Mouse (Mus musculus): ENCODE data around the gene Sprr2f. TPM values are rescaled to one million over a fixed set of nuclear protein-coding genes. Genes with fewer than 3 reads are reported as not detected.

Gene Sprr2f
- polyA plus RNA-seq, 1 experiment from 2014 or later, result not detected

Other genes starting within 250 kb of the Sprr2f start
- not detected in 2 replicates for gene Prr9, start 241.2 kb upstream of the Sprr2f start, polyA plus RNA-seq (2015; fragmentation: Nextera tagmentation; extraction: Ambion mirVana)
- not detected in 2 replicates for gene Lelp1, start 222.4 kb upstream of the Sprr2f start, polyA plus RNA-seq (2015; fragmentation: Nextera tagmentation; extraction: Ambion mirVana)
- not detected in 2 replicates for gene Sprr2a1, start 149.4 kb upstream of the Sprr2f start, polyA plus RNA-seq (2015; fragmentation: Nextera tagmentation; extraction: Ambion mirVana)
- gene Sprr2a2, start 149.3 kb upstream of the Sprr2f start, polyA plus RNA-seq (2015; fragmentation: Nextera tagmentation; extraction: Ambion mirVana), result not detected in 2 replicates
- gene Sprr2a3, start 79.8 kb upstream of the Sprr2f start, polyA plus RNA-seq (2015; fragmentation: Nextera tagmentation; extraction: Ambion mirVana), result not detected in 2 replicates
- gene Sprr2b, start 48.6 kb upstream of the Sprr2f start, polyA plus RNA-seq (2015; fragmentation: Nextera tagmentation; extraction: Ambion mirVana), result 0.22 TPM in 1 of 2 replicates, not detected in the other
- not detected in 2 replicates for gene Sprr2d, start 26.0 kb upstream of the Sprr2f start, polyA plus RNA-seq (2015; fragmentation: Nextera tagmentation; extraction: Ambion mirVana)
- gene Sprr2e, start 13.0 kb upstream of the Sprr2f start, polyA plus RNA-seq (2015; fragmentation: Nextera tagmentation; extraction: Ambion mirVana), result not detected in 2 replicates
- not detected in 2 replicates for gene Sprr2h, start 20.5 kb downstream of the Sprr2f start, polyA plus RNA-seq (2015; fragmentation: Nextera tagmentation; extraction: Ambion mirVana)
- gene Sprr2i, start 42.8 kb downstream of the Sprr2f start, polyA plus RNA-seq (2015; fragmentation: Nextera tagmentation; extraction: Ambion mirVana), result not detected in 2 replicates
- gene Sprr2j-ps, start 52.9 kb downstream of the Sprr2f start, polyA plus RNA-seq (2015; fragmentation: Nextera tagmentation; extraction: Ambion mirVana), result not detected in 2 replicates
- gene Gm9774, start 64.2 kb downstream of the Sprr2f start, polyA plus RNA-seq (2015; fragmentation: Nextera tagmentation; extraction: Ambion mirVana), result 7.4 and 9.7 TPM in 2 replicates
- gene Sprr2k, start 67.4 kb downstream of the Sprr2f start, polyA plus RNA-seq (2015; fragmentation: Nextera tagmentation; extraction: Ambion mirVana), result not detected in 2 replicates
- not detected in 2 replicates for gene Sprr1b, start 73.6 kb downstream of the Sprr2f start, polyA plus RNA-seq (2015; fragmentation: Nextera tagmentation; extraction: Ambion mirVana)
- gene Sprr3, start 93.5 kb downstream of the Sprr2f start, polyA plus RNA-seq (2015; fragmentation: Nextera tagmentation; extraction: Ambion mirVana), result not detected in 2 replicates
- 0.28 TPM in 1 of 2 replicates, not detected in the other for gene Sprr1a, start 120.7 kb downstream of the Sprr2f start, polyA plus RNA-seq (2015; fragmentation: Nextera tagmentation; extraction: Ambion mirVana)
- gene Sprr4, start 135.3 kb downstream of the Sprr2f start, polyA plus RNA-seq (2015; fragmentation: Nextera tagmentation; extraction: Ambion mirVana), result not detected in 2 replicates
- not detected in 2 replicates for gene 2310046K23Rik, start 169.3 kb downstream of the Sprr2f start, polyA plus RNA-seq (2015; fragmentation: Nextera tagmentation; extraction: Ambion mirVana)
- gene Ivl, start 208.5 kb downstream of the Sprr2f start, polyA plus RNA-seq (2015; fragmentation: Nextera tagmentation; extraction: Ambion mirVana), result not detected in 2 replicates
- gene Smcp, start 223.8 kb downstream of the Sprr2f start, polyA plus RNA-seq (2015; fragmentation: Nextera tagmentation; extraction: Ambion mirVana), result not detected in 2 replicates
- gene 2210017I01Rik, start 242.3 kb downstream of the Sprr2f start, polyA plus RNA-seq (2015; fragmentation: Nextera tagmentation; extraction: Ambion mirVana), result not detected in 2 replicates

Measured in midbrain, embryonic 15.5 days (tissue).